ENCODE assay signal across 29 mouse cellular contexts in genomic region chr2:90463735-90464134, GRCm38 (mm10).
A peak's percentile ranks its signal among the peaks of the same experiment; 100 is the strongest.
DNase-seq lines count a peak whose midpoint lies in the region; ATAC-seq and TF ChIP-seq lines count a peak whose summit lies in the region.
"Had no signal": no experiment of that assay in that cellular context is flagged by ENCODE, and none has a peak within 500 bp of the region (broad histone marks: within the 10 kb centered on the region; RNA-seq: fewer than 3 reads in every experiment).

No protein-coding gene starts in this region.

- no peaks in the 10 kb centered on the region for H3K4me1 ChIP-seq in heart, postnatal 0 days (ENCODE audit: control insufficient read depth, insufficient read depth)
- no peaks in the 10 kb centered on the region for H3K4me1 ChIP-seq in heart, embryonic 10.5 days
- no peaks in the 10 kb centered on the region for H3K4me1 ChIP-seq in midbrain, embryonic 13.5 days (replicated peaks)
- no peaks in the 10 kb centered on the region for H3K4me1 ChIP-seq in midbrain, embryonic 14.5 days (ENCODE audit: control insufficient read depth, insufficient read depth, low read length)
- H3K4me1 ChIP-seq: embryonic facial prominence, embryonic 12.5 days; hindbrain, embryonic 10.5 days; limb, embryonic 12.5 days; liver, embryonic 15.5 days; lung, embryonic 15.5 days; stomach, embryonic 15.5 days had no signal

- no peak for DNase-seq in heart, postnatal 0 days (ENCODE audit: low spot score)
- no peak for DNase-seq in heart, embryonic 10.5 days (ENCODE audit: low spot score)
- no peak for DNase-seq in midbrain, embryonic 14.5 days
- no peak for DNase-seq in urinary bladder, postnatal 14 days (ENCODE audit: low spot score)
- DNase-seq in T-cell, adult 2 months (ENCODE audit: low spot score): no peak
- DNase-seq: adrenal gland, adult 2 months; adrenal gland, postnatal 36 days; cerebellum, adult 2 months; cerebellum, postnatal 14 days; heart, adult 2 months; heart, postnatal 14 days; kidney, adult 2 months; kidney, postnatal 4 days; right cerebral cortex, postnatal 25 days; thymus, postnatal 25 days had no signal

- TF ChIP-seq CTCF in heart, postnatal 0 days (IDR thresholded peaks at IDR 0.05; ENCODE audit: low read depth): no peak

- no peaks in the 10 kb centered on the region for H3K27me3 ChIP-seq in heart, postnatal 0 days (ENCODE audit: control insufficient read depth, insufficient read depth, low read length)
- H3K27me3 ChIP-seq in heart, embryonic 10.5 days (ENCODE audit: insufficient read depth, poor library complexity, severe bottlenecking): no peaks in the 10 kb centered on the region
- H3K27me3 ChIP-seq in midbrain, embryonic 13.5 days: no peaks in the 10 kb centered on the region
- no peaks in the 10 kb centered on the region for H3K27me3 ChIP-seq in midbrain, embryonic 14.5 days (ENCODE audit: control insufficient read depth, insufficient read depth, low read length)
- H3K27me3 ChIP-seq: embryonic facial prominence, embryonic 12.5 days; heart, embryonic 13.5 days; intestine, embryonic 15.5 days; limb, embryonic 12.5 days; liver, embryonic 15.5 days; lung, embryonic 15.5 days; stomach, embryonic 15.5 days had no signal

- H3K36me3 ChIP-seq in heart, postnatal 0 days (replicated peaks; ENCODE audit: control insufficient read depth, insufficient read depth, low read length): peaks cover 8% of the 10 kb centered on the region; the same call in 1 of the 2 replicates
- peaks cover 5% of the 10 kb centered on the region for H3K36me3 ChIP-seq in heart, embryonic 10.5 days
- H3K36me3 ChIP-seq in midbrain, embryonic 13.5 days: peaks cover 21% of the 10 kb centered on the region
- peaks cover 20% of the 10 kb centered on the region for H3K36me3 ChIP-seq in midbrain, embryonic 14.5 days (ENCODE audit: control insufficient read depth, insufficient read depth, low read length)
- H3K36me3 ChIP-seq: intestine, embryonic 15.5 days; limb, embryonic 12.5 days had no signal

- WGBS in heart, postnatal 0 days: 82% methylated on average over 5 of the region's 5 CpGs
- WGBS in heart, embryonic 10.5 days: 93% methylated on average over 5 of the region's 5 CpGs
- WGBS in midbrain, embryonic 13.5 days: 97% methylated on average over 5 of the region's 5 CpGs
- WGBS in midbrain, embryonic 14.5 days: 91% methylated on average over 5 of the region's 5 CpGs

- no peak for TF ChIP-seq EP300 in heart, postnatal 0 days (IDR thresholded peaks at IDR 0.05; ENCODE audit: low read depth)

- H3K27ac ChIP-seq in heart, postnatal 0 days (ENCODE audit: low read depth): no peak overlapping the region
- H3K27ac ChIP-seq in heart, embryonic 10.5 days: no peak overlapping the region
- no peak overlapping the region for H3K27ac ChIP-seq in midbrain, embryonic 13.5 days
- no peak overlapping the region for H3K27ac ChIP-seq in midbrain, embryonic 14.5 days (replicated peaks; ENCODE audit: low read depth, low read length)
- H3K27ac ChIP-seq: embryonic facial prominence, embryonic 12.5 days; heart, adult 2 months; heart, embryonic 13.5 days; hindbrain, embryonic 10.5 days; intestine, embryonic 15.5 days; limb, embryonic 12.5 days; liver, embryonic 15.5 days; lung, embryonic 15.5 days; stomach, embryonic 15.5 days had no signal

- no peak overlapping the region for H3K9ac ChIP-seq in heart, postnatal 0 days (replicated peaks; ENCODE audit: low read depth, low read length)
- H3K9ac ChIP-seq in midbrain, embryonic 13.5 days (replicated peaks): no peak overlapping the region
- no peak overlapping the region for H3K9ac ChIP-seq in midbrain, embryonic 14.5 days (replicated peaks; ENCODE audit: low read length)
- H3K9ac ChIP-seq: embryonic facial prominence, embryonic 12.5 days; heart, embryonic 13.5 days; intestine, embryonic 15.5 days; limb, embryonic 12.5 days; liver, embryonic 15.5 days; lung, embryonic 15.5 days; stomach, embryonic 15.5 days had no signal

- no peak overlapping the region for H3K4me3 ChIP-seq in heart, postnatal 0 days (ENCODE audit: low read depth, low read length)
- H3K4me3 ChIP-seq in heart, embryonic 10.5 days: no peak overlapping the region
- H3K4me3 ChIP-seq in midbrain, embryonic 13.5 days (replicated peaks): no peak overlapping the region
- no peak overlapping the region for H3K4me3 ChIP-seq in midbrain, embryonic 14.5 days (replicated peaks; ENCODE audit: low read depth, low read length)
- H3K4me3 ChIP-seq: embryonic facial prominence, embryonic 12.5 days; heart, adult 2 months; heart, embryonic 13.5 days; hindbrain, embryonic 10.5 days; intestine, embryonic 15.5 days; limb, embryonic 12.5 days; liver, embryonic 15.5 days; lung, embryonic 15.5 days; stomach, embryonic 15.5 days had no signal

- H3K9me3 ChIP-seq in heart, postnatal 0 days (replicated peaks; ENCODE audit: control insufficient read depth, low read length): no peaks in the 10 kb centered on the region
- H3K9me3 ChIP-seq in heart, embryonic 10.5 days: no peaks in the 10 kb centered on the region
- no peaks in the 10 kb centered on the region for H3K9me3 ChIP-seq in midbrain, embryonic 13.5 days
- no peaks in the 10 kb centered on the region for H3K9me3 ChIP-seq in midbrain, embryonic 14.5 days (ENCODE audit: control insufficient read depth, low read length)
- H3K9me3 ChIP-seq: embryonic facial prominence, embryonic 12.5 days; heart, embryonic 13.5 days; hindbrain, embryonic 10.5 days; intestine, embryonic 15.5 days; limb, embryonic 12.5 days; liver, embryonic 15.5 days; lung, embryonic 15.5 days; stomach, embryonic 15.5 days had no signal

- peak; percentile 47; the same call in 1 of the 2 replicates for ATAC-seq in heart, postnatal 0 days (ENCODE audit: insufficient read depth, low read depth)
- peak; percentile 27; the same call in 1 of the 2 replicates for ATAC-seq in midbrain, embryonic 13.5 days
- ATAC-seq in midbrain, embryonic 14.5 days (ENCODE audit: low FRiP score, low TSS enrichment): no peak
- ATAC-seq in erythroid progenitor cell, adult 5-6 weeks (replicated peaks; ENCODE audit: low FRiP score, poor library complexity, severe bottlenecking): 0 out of 2 replicates have a peak, but pooled peaks have one; percentile 26
- ATAC-seq: activated CD4-positive, CD25-positive, alpha-beta regulatory T cell, adult 4 months; forebrain, embryonic 16.5 days; hindbrain, embryonic 16.5 days; intestine, embryonic 15.5 days; midbrain, embryonic 16.5 days had no signal

- H3K4me2 ChIP-seq in heart, postnatal 0 days (ENCODE audit: low read depth, low read length): no peak overlapping the region
- H3K4me2 ChIP-seq in midbrain, embryonic 13.5 days (replicated peaks): no peak overlapping the region
- H3K4me2 ChIP-seq in midbrain, embryonic 14.5 days (ENCODE audit: low read length): no peak overlapping the region
- H3K4me2 ChIP-seq: embryonic facial prominence, embryonic 12.5 days; heart, embryonic 13.5 days; intestine, embryonic 15.5 days; limb, embryonic 12.5 days; liver, embryonic 15.5 days; lung, embryonic 15.5 days; stomach, embryonic 15.5 days had no signal
